Mouse (Mus musculus) spleen, postnatal 36 days (tissue): ENCODE results near the gene Cpxm2.

Experiments used
- DNase-seq, 2 experiments: peaks; one replicate each; pipeline ENCODE4 v3.0.0; 2022; ENCODE audit warnings: low spot score in 2 of 2, mixed read lengths in 1 of 2

The Cpxm2 gene

DNA sequence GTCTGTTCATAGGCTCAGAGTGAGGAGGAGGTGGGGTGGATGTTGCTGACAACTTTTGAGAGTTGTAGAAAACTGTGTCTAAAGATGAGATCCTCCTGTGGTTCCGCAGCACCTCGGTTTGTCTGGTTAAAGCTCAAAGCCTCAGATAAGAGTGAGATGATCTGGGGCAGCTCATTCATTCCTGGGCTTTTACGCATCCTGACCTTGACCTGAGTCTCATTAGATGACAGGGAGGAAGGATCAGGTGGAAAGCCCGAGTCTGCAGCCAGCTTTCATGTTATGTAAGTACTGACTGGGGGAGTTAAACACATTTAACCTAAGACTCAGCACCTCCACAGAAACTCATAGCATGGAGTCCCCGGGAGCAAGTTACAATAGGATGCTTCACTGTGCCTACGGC is 127.9 kb downstream of the Cpxm2 start:
- DNase-seq: no peak

DNA sequence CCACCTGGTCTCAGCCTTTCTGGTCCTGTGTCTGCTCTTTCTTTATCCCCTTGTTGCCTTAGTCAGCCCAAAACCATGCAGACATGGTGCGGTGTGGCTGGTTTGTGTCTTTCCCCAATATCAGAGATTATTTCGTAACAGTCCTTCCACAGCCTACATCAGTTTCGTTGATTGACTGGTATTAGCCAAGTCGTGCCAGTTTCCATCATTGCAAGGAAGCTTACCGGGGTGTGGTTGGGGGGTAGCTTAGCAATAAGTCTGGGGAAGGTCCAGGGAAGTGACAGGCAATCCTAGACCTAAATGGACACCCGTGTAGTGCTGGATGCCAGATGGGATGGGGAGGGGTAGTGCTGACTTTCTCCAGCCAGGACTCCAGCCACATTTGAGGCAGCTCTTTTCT is 128.9 kb downstream of the Cpxm2 start:
- no peak for DNase-seq

DNA sequence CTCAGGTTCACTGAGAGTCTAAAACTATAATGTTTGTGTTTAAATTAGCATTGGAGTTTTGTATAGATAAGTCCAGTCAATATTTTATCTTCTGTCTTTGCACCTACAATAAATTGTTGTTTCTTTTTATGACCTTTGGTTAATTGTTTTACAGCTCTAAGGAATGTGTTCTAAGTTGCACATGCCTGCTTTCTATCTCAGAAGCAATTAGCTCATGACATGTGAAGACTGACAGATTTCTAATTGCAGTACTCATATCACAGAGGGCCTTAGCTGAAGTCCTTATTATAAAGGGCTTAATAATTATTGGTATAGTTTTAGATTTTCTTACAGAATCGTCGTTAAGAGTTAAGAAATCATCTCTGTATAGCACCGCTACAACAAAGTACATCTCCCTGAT is 138.6 kb downstream of the Cpxm2 start:
- DNase-seq: no peak

DNA sequence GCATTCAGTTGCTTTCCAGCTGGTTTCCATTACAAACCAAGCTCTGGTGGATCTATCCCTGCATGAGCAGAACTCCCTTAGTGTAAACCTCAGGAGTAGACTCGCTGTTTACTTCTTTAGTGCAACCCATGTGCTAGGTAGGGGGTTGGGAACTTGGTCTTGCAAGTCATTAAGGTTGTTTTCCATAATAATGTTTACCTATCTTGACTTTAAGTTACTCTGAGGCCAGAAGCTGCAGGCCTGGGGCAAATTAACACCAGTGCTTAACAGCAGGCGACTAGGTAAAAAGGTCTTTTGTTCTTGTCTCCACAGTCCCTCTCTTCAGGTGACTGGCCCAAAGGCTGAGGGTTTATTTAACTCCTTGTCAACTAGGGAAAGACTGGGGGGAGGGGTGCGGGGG is 139.3 kb downstream of the Cpxm2 start:
- DNase-seq: no peak

DNA sequence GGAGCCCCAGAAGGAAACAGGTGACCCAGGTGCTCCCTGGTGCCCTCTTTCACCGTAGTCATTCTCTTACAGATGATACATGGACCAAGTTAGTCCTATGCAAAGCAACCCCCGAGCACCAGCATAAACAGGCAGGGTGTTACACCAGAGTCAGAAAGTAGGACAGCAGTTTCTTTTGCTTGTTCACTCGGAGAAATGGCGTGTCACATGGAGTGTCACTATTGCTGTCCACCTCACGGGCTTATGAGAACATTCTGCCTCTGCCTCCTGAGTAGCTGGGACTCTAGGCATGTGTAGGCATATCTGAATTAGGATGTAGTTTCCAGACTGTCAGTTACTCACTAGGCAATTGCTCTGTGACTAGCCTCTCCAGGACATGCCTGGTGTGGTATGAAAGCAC is 140.6 kb downstream of the Cpxm2 start:
- no peak for DNase-seq

DNA sequence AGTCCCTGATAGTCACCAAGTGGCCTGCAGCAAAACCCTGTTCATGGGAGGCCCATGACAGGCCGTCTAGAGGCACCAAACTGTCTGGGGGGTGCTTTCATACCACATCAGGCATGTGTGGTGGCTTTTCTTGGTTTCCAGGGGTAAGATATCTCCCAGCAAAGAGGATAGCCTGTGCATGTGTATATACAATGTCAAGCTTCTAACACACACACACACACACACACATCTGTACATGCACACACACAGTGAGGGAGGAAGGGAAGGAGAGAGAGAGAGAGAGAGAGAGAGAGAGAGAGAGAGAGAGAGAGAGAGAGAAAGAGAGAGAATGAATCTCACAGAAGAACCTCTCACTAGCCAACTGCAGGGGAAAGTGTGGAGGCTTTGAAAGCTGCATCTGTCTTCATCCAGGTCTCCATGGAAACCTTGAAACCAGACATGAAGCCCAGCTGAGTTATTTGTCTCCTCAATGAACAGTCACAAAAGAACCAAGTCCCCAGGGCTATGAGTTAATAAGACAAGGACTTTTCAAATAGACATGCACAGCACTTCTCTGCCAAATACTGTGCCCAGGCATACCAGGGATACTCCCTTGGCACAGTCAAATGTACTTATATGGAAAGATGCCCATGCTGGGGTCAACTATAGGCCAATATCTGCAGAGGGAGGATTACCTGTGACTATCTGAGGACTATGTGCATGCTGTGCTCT is 141.4 kb downstream of the Cpxm2 start:
- no peak for DNase-seq

DNA sequence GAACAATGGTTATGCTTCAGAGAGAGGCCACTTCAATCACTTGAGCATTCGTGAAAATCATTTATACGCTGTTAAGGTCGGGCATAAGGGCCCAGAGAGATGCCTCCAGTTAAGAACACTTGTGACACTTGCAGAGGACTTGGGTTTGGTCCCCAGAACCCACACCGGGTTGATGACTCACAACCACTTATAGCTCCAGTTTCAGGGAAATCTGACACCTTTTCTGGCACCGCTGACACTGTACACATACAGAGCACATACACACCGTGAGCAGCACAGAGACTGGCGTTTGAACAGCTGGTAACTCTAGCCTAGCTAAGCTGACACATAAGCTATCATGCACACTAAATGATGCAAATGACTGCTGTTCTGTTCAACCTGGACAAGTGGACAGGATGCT is 145.5 kb downstream of the Cpxm2 start:
- DNase-seq: no peak

DNA sequence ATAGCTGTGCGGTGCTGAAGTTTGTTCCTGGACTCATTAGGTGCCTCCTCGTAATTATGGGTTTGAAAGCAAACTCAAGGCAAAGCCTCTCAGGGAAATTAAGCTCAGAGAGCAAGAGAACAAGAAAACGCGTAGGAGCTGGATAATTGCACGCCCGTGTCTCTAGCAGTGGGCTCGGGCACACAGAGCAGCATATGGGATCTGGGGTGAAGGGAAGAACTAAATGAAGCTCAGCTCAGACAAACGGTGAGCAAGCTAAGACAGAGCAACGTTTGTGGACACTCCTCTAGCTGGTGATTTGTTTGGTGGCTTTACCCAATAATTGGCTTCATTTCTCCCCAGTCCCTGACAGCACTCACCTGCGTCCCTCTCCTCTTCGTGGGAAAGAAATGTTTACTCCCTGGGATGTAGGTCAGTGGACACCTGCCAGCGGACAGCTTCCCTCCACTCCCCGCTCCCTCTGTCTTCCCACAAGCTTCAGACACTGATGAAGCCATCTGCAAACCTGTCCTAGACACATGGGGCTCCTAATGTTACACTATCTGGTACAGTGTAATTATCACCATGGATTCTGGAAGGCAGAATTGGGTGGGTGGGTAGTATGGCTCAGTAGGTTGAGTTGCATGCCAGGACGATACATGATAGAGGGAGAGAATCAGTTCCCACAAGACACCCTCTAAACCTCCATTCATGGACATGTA is 148.4 kb downstream of the Cpxm2 start:
- DNase-seq: no peak

DNA sequence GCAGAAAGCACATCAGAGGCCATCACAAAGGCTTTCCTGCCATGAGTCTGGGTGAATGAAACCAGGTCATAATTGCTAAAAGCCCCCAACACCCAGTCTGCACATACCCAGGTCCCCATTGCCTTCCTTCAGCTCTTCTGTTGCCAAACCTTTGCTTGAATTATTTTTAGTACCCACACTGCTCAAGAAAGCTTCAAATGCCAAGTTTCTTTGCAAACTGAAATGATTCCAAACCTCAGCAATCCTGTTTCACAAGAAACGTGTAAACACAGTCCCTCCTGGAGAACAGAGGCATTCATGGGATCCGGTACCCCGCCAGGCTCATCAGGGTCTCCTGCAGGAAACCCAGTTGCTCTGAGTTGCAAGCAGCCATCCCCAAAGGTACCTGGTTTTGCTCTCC is 161.7 kb downstream of the Cpxm2 start:
- DNase-seq: no peak

DNA sequence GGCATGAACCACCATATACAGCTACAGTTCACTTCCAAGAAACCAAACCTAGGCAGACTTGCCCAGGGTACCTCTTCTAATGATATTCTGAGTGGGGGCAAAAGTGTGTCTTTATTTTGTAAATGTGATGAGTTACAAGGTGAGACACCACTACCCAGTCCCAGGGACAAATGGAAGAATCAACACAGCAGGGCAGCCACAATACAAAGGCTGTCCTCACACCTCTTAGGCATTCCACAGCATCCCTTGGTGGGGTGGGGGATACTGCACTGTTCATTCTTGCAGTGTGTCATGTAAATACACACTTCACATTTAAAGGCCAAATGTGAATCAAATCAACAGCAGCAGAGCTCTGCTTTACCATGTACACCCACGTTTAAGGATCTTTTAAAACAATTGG is 162.3 kb downstream of the Cpxm2 start:
- DNase-seq: no peak

DNA sequence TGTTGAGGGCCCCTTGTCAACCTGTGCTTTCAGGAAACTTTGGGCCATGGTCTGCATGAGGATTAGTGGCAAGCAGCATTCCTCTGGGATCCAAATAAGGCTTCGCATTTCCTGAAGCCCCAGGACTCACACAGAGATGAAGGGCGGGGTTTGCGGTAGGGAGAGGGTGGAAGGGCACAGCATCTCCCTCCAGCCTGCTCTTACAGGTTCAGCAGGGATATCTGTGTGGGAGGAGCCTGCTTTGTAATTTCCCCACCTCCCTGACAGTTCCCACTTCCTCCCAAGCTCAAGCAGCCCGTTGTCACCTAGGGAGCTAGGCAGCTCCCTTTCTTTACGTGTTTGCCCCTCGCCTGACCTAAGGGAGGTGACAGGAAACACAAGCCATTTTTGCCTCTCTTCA is 165.5 kb downstream of the Cpxm2 start:
- DNase-seq: no peak
